Mouse (Mus musculus): ENCODE measurements around the gene Cacna2d3. TPM values are rescaled to one million over a fixed set of nuclear protein-coding genes. Genes with fewer than 3 reads are reported as not detected.

Cacna2d3 gene
- polyA plus RNA-seq, 1 experiment from 2014 or later: 3.3 TPM

DNA sequence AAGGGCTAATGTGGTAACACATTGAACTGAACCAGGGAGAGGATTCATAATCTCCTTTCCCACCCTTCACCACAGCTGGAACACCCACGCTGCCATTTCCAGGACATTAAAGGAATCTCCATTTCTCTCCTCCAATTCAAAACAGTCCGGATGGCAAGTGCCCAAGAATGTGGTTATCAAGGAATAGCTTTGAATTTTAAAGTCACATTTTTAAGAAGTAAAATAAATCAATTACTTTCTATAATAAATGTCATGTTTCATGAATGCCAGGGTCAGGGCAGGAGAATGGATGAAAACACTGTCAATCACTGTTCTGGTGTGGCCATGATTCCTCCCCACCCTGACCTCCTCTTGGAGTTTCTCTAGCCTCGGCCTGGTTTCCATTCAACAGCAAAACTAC, 333.9 kb downstream of the Cacna2d3 start:
- H3K4me3 ChIP-seq (replicated peaks): no peak overlapping the region
- H3K27me3 ChIP-seq: no peaks in the 10 kb centered on the region
- no peak overlapping the region for H3K4me2 ChIP-seq
- no peaks in the 10 kb centered on the region for H3K36me3 ChIP-seq
- no peak for ATAC-seq (ENCODE audit: insufficient number of reproducible peaks, insufficient read depth, low FRiP score, low TSS enrichment, low read depth)
- no peak overlapping the region for H3K9ac ChIP-seq (replicated peaks)
- H3K9me3 ChIP-seq: no peaks in the 10 kb centered on the region
- H3K27ac ChIP-seq: no peak overlapping the region
- 83% methylated on average over 3 of the region's 3 CpGs for WGBS
- H3K4me1 ChIP-seq (replicated peaks): no peaks in the 10 kb centered on the region

DNA sequence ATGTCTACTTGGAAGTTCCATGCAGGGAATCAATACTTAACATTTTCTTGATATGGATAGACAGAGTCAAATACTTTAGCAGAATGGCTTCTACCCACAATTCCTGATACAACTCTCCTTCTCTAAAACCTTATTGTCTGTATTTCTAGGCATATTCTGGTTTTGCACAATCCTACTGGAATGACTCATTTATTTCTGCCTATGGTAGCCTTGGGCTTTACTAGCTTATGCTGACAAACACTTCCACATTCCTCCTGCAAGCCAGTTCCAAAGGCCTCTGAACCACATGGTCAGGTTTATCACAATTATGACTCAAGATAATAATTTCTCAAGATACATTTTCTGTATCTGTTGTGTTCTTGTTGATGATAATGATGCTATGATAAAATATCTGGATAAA, 336.2 kb downstream of the Cacna2d3 start:
- Histone ChIP-seq H3K27me3 (no peaks in the 10 kb centered on the region), H3K36me3 (no peaks in the 10 kb centered on the region), H3K4me2 (no peak overlapping the region), H3K27ac (no peak overlapping the region), H3K9me3 (no peaks in the 10 kb centered on the region), H3K4me3 (replicated peaks) (no peak overlapping the region), H3K4me1 (replicated peaks) (no peaks in the 10 kb centered on the region), H3K9ac (replicated peaks) (no peak overlapping the region)
- no peak for ATAC-seq (ENCODE audit: insufficient number of reproducible peaks, insufficient read depth, low FRiP score, low TSS enrichment, low read depth)

DNA sequence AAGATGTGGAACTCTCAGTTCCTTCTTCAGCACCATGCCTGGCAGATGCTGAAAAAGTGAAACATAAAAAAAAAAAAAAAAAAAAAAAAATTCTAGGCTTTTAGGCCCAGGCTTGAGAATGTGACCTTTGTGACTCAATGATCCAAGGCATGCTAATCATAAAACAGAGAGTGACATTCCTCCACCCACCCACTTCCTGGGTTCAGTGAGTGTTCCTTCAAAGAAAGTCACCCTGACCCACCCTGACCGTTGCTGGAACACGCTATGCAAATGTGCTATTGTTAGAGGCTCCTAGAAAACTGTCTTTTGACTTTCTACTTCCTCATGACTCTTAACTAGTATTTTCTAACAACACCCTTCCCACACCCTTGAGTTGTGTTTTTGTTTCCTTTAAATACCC, 338.9 kb downstream of the Cacna2d3 start:
- Histone ChIP-seq H3K4me1 (replicated peaks) (no peaks in the 10 kb centered on the region), H3K9me3 (no peaks in the 10 kb centered on the region), H3K4me3 (replicated peaks) (no peak overlapping the region), H3K4me2 (no peak overlapping the region), H3K36me3 (no peaks in the 10 kb centered on the region), H3K27ac (no peak overlapping the region), H3K9ac (replicated peaks) (no peak overlapping the region), H3K27me3 (no peaks in the 10 kb centered on the region)
- no peak for ATAC-seq (ENCODE audit: insufficient number of reproducible peaks, insufficient read depth, low FRiP score, low TSS enrichment, low read depth)
- 92% methylated on average over 2 of the region's 2 CpGs for WGBS

DNA sequence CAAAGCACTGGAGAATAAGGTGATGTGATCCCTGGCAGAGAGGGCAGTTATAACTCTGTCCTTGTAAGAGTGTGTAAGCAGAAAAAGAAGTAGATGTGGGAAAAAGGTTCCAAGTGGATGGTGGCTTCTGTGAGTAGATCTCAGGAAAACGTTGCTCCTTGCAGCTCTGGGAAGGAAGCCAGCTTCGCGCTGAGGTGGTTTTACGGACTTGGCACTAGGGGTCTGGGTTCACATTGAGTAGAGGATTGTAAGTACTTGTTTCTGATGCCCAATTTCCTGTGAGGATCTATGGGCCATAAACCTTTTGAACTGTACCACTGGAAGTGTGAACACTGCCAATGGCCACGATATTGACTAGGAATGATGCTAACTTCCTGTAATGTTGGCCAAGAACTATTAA, 354.8 kb downstream of the Cacna2d3 start:
- WGBS: 53% methylated on average over 5 of the region's 5 CpGs
- no peak overlapping the region for H3K4me2 ChIP-seq
- no peak overlapping the region for H3K4me3 ChIP-seq (replicated peaks)
- no peak overlapping the region for H3K9ac ChIP-seq (replicated peaks)
- no peaks in the 10 kb centered on the region for H3K27me3 ChIP-seq
- no peak overlapping the region for H3K27ac ChIP-seq
- H3K9me3 ChIP-seq: no peaks in the 10 kb centered on the region
- no peaks in the 10 kb centered on the region for H3K36me3 ChIP-seq
- no peak for ATAC-seq (ENCODE audit: insufficient number of reproducible peaks, insufficient read depth, low FRiP score, low TSS enrichment, low read depth)
- H3K4me1 ChIP-seq (replicated peaks): peaks cover 10% of the 10 kb centered on the region; the same call in 1 of the 2 replicates

DNA sequence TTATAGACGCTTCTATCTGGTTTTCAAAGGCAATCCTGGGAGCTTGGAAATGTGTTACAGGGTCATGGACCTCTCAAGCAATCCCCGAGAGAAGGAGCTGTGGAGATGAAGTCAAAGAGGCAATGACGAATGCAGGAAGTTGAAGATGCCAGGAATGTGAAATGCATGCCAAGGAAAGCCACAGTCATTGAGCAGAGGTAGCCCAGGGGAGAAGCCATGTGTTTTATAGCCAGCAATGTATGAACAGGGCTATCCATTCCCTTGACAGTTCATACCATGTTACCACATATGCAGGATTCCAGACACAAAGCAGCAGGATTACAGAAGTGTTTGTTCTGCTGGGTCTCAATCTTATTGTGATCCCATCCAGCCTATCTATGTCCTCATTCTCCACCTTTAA, 359.2 kb downstream of the Cacna2d3 start:
- ATAC-seq (ENCODE audit: insufficient number of reproducible peaks, insufficient read depth, low FRiP score, low TSS enrichment, low read depth): no peak

DNA sequence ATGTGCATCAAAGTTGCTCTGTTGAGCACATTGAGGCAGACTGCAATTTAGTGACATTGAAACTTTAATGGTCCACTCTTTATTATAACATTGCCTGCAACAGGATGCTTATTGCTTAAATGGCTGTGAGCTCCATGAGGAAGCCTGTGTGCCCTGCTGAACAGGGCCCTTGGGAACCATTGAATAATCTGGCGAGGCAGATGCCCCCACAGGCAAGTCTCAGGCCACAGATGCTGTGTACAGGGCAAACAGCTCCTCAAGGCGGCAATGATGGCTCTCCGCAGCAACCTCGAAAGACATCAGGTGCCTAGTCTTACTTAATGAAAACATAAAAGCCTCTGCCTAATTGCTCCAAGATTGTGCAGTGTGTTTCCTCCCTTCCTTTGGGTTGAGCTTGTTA, 371.0 kb downstream of the Cacna2d3 start:
- no peak overlapping the region for H3K27ac ChIP-seq
- no peak overlapping the region for H3K4me3 ChIP-seq (replicated peaks)
- ATAC-seq (ENCODE audit: insufficient number of reproducible peaks, insufficient read depth, low FRiP score, low TSS enrichment, low read depth): no peak
- WGBS: 28% methylated on average over 4 of the region's 4 CpGs
- H3K9me3 ChIP-seq: no peaks in the 10 kb centered on the region
- no peaks in the 10 kb centered on the region for H3K36me3 ChIP-seq
- H3K4me2 ChIP-seq: no peak overlapping the region
- peaks cover 9% of the 10 kb centered on the region; the same call in 1 of the 2 replicates for H3K4me1 ChIP-seq (replicated peaks)
- no peaks in the 10 kb centered on the region for H3K27me3 ChIP-seq
- H3K9ac ChIP-seq (replicated peaks): no peak overlapping the region

More for the DNA sequence above, 359.2 kb downstream of the Cacna2d3 start:
- Histone ChIP-seq H3K36me3 (no peaks in the 10 kb centered on the region), H3K27me3 (no peaks in the 10 kb centered on the region), H3K27ac (no peak overlapping the region), H3K9ac (replicated peaks) (no peak overlapping the region), H3K4me3 (replicated peaks) (no peak overlapping the region), H3K4me2 (no peak overlapping the region), H3K4me1 (replicated peaks) (peaks cover 10% of the 10 kb centered on the region; the same call in 1 of the 2 replicates), H3K9me3 (no peaks in the 10 kb centered on the region)
- 58% methylated on average over 3 of the region's 3 CpGs for WGBS

DNA sequence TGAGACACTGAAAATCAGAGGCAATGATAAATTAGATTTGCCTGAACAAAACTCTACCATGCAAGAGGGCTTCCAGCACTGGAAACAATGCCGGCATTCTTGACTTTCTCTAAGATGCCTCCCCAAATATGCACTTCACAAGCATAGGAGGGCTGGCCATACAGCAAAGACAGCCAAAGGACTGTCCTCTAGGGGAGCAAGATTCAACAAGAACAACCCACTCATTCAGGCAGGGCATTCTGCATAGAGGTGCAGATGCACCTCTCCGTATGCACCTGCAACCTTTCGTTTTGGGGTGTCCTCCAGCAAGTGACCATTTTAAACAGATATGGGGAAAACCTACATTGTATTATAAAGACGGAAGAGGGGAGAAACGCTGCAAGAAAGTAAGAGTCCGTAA, 380.1 kb downstream of the Cacna2d3 start:
- 90% methylated on average over 6 of the region's 6 CpGs for WGBS
- Histone ChIP-seq H3K4me1 (replicated peaks) (no peaks in the 10 kb centered on the region), H3K9me3 (no peaks in the 10 kb centered on the region), H3K4me3 (replicated peaks) (no peak overlapping the region), H3K4me2 (no peak overlapping the region), H3K27me3 (no peaks in the 10 kb centered on the region), H3K36me3 (no peaks in the 10 kb centered on the region), H3K27ac (no peak overlapping the region), H3K9ac (replicated peaks) (no peak overlapping the region)
- ATAC-seq (ENCODE audit: insufficient number of reproducible peaks, insufficient read depth, low FRiP score, low TSS enrichment, low read depth): no peak

DNA sequence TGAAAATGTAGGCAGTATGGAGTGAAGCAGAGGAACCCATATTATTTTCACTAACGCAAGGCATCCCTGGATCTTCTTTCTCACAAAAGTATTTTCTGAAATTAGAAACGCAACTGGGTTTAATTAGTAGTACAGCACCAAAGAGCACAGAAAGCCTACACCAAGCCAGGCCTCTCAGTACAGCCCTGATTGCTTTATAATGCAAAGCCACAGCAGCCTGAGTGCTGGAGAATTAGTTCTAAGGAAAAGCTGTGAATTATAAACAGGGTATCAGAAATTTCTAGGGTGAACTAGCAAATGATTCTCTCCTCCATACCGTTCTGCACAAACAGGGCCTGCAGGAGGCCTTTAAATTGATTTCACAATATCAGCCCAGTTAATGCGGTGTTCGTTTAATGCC, 380.9 kb downstream of the Cacna2d3 start:
- 50% methylated on average over 5 of the region's 5 CpGs for WGBS
- H3K27me3 ChIP-seq: no peaks in the 10 kb centered on the region
- no peak overlapping the region for H3K4me3 ChIP-seq (replicated peaks)
- no peaks in the 10 kb centered on the region for H3K9me3 ChIP-seq
- no peaks in the 10 kb centered on the region for H3K36me3 ChIP-seq
- H3K9ac ChIP-seq (replicated peaks): no peak overlapping the region
- H3K4me1 ChIP-seq (replicated peaks): no peaks in the 10 kb centered on the region
- no peak overlapping the region for H3K4me2 ChIP-seq
- H3K27ac ChIP-seq: no peak overlapping the region
- ATAC-seq (ENCODE audit: insufficient number of reproducible peaks, insufficient read depth, low FRiP score, low TSS enrichment, low read depth): no peak

DNA sequence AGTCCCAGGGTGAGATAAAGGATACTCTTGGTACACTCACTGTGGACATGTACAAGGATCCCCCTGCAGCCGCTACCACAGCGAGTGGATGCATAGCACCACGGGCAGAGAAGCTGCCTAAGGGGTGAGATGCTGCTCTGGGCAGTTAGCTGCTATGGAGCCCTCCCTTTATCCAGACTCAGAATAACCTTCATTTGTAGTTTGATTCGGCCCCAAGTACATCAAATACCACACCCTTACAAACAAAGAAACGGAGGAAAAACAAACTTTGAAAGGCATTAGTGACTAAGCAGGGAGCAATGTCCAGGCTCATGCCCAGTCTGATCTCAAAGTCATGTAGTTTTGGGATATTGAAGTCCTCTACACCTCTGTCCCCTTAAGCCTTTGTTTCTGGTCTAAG, 386.8 kb downstream of the Cacna2d3 start:
- Histone ChIP-seq H3K4me3 (replicated peaks) (no peak overlapping the region), H3K4me2 (no peak overlapping the region), H3K27me3 (no peaks in the 10 kb centered on the region), H3K9me3 (no peaks in the 10 kb centered on the region), H3K36me3 (no peaks in the 10 kb centered on the region), H3K9ac (replicated peaks) (no peak overlapping the region), H3K27ac (no peak overlapping the region), H3K4me1 (replicated peaks) (no peaks in the 10 kb centered on the region)
- no peak for ATAC-seq (ENCODE audit: insufficient number of reproducible peaks, insufficient read depth, low FRiP score, low TSS enrichment, low read depth)
- WGBS: 84% methylated on average over 5 of the region's 5 CpGs

DNA sequence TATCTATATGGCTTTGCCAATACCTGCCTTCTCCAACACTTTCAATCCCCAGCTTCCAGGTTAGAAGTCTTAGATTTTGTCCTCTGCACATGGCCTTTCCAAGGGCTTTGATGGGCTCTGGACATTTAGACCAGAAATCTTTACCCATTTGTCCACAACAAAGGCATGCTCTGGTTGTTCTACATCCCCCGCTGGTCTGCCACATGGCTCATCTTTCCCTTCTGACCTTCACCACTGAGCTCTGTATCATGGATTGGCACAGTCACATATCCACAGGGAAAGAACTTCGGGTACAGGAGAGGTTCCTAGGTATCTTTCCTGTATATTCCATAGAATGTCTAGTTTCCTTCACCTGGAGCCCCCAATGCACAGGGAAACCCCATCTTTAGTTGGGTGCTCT, 387.4 kb downstream of the Cacna2d3 start:
- Histone ChIP-seq H3K36me3 (no peaks in the 10 kb centered on the region), H3K4me2 (no peak overlapping the region), H3K9me3 (no peaks in the 10 kb centered on the region), H3K9ac (replicated peaks) (no peak overlapping the region), H3K4me1 (replicated peaks) (no peaks in the 10 kb centered on the region), H3K4me3 (replicated peaks) (no peak overlapping the region), H3K27me3 (no peaks in the 10 kb centered on the region), H3K27ac (no peak overlapping the region)
- WGBS: 90% methylated on average over 2 of the region's 2 CpGs
- ATAC-seq (ENCODE audit: insufficient number of reproducible peaks, insufficient read depth, low FRiP score, low TSS enrichment, low read depth): no peak

DNA sequence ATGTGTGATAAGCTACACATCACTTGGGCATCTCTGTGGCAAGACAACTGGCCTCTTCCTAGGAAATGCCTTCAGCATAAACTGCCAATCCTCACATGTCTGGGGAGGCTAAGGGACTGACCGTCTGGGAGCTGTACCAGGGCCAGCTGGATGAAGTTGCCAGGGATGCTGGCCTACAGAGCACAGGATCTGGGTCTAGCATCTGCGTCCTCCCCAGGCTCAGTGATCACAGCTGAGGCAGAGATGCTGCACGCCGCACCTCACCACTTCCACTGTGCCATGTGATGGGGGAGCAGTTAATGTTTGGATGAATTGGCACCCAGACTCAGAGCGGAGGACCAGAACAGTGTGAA, 397.3 kb downstream of the Cacna2d3 start:
- H3K4me2 ChIP-seq: no peak overlapping the region
- no peaks in the 10 kb centered on the region for H3K4me1 ChIP-seq (replicated peaks)
- H3K9me3 ChIP-seq: no peaks in the 10 kb centered on the region
- H3K4me3 ChIP-seq (replicated peaks): no peak overlapping the region
- no peak for ATAC-seq (ENCODE audit: insufficient number of reproducible peaks, insufficient read depth, low FRiP score, low TSS enrichment, low read depth)
- H3K27me3 ChIP-seq: no peaks in the 10 kb centered on the region
- H3K36me3 ChIP-seq: no peaks in the 10 kb centered on the region
- H3K27ac ChIP-seq: no peak overlapping the region
- WGBS: 90% methylated on average over 5 of the region's 5 CpGs
- no peak overlapping the region for H3K9ac ChIP-seq (replicated peaks)

DNA sequence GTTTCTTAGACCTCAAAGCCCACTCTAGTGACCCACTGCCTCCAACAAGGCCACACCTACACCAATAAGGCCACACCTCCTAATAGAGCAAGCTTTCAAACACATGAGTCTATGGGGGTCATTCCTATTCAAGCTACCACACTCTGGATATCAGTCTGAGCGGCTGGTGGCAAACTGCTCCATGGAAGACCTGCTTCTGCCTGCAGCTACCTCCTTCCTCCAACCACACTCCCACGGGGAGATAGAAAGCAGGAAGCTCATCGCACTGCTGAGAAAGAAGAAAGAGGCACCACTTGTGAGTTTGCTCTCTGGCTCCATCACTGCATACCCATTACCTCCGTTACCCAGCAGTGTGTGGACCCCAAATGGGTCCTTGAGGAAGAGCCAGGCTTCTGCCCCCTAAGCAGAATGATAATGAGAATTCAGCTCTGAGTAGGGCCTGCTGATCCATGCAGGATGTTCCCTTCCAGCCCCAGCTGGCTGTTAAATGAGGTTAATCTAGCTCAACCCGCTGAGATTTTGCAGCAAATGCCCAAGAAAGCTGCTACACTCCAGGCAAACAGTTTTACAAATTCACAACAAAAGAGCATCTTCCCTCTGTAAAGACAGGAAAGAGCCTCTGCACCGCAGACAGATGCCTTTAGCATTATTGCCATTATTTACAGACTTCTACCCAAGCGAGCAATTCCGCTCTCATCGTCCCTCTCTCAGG, 397.8 kb downstream of the Cacna2d3 start:
- no peaks in the 10 kb centered on the region for H3K36me3 ChIP-seq
- no peak overlapping the region for H3K27ac ChIP-seq
- H3K27me3 ChIP-seq: no peaks in the 10 kb centered on the region
- no peak overlapping the region for H3K9ac ChIP-seq (replicated peaks)
- ATAC-seq (ENCODE audit: insufficient number of reproducible peaks, insufficient read depth, low FRiP score, low TSS enrichment, low read depth): no peak
- WGBS: 90% methylated on average over 9 of the region's 9 CpGs
- no peak overlapping the region for H3K4me2 ChIP-seq
- H3K4me3 ChIP-seq (replicated peaks): no peak overlapping the region
- H3K4me1 ChIP-seq (replicated peaks): no peaks in the 10 kb centered on the region
- no peaks in the 10 kb centered on the region for H3K9me3 ChIP-seq
